Mouse (Mus musculus) gastrocnemius, postnatal 4 days (tissue): ENCODE results near the gene Znhit6. TPM values are rescaled to one million over a fixed set of nuclear protein-coding genes. Genes with fewer than 3 reads are reported as not detected.

Source experiments
- DNase-seq, 2 experiments: peaks; one replicate each; pipeline ENCODE4 v3.0.0; 2021 to 2022; ENCODE audit warnings: low spot score in 2 of 2, mixed read lengths in 2 of 2
- long read RNA-seq, 2 experiments: library from polyadenylated mRNA; stranded (forward); transcript quantifications; one replicate each; pipeline ENCODE4 v2.0.0; 2021
- total RNA-seq, 2 experiments: library from RNA; stranded (reverse); gene quantifications; 2 replicates each; pipeline ENCODE4 v1.2.3; 2021

Znhit6 gene
- 10 to 100 TPM; 18.3 to 19.2 TPM for total RNA-seq
- long read RNA-seq, experiment 1, transcript Znhit6-206 (11 exons, 1,127 nt): minor isoform, 5 of 26 reads
- long read RNA-seq, experiment 1, transcript Znhit6-201 (10 exons, 2,339 nt): major isoform, 9 of 26 reads
- long read RNA-seq, experiment 1, partial matches to known transcripts: 9 of 26 reads
- long read RNA-seq, experiment 1, other reads (novel, unspliced or antisense): 3 of 26 reads
- long read RNA-seq, experiment 2, partial matches to known transcripts: 2 of 12 reads
- long read RNA-seq, experiment 2, other reads (novel, unspliced or antisense): 2 of 12 reads

DNA sequence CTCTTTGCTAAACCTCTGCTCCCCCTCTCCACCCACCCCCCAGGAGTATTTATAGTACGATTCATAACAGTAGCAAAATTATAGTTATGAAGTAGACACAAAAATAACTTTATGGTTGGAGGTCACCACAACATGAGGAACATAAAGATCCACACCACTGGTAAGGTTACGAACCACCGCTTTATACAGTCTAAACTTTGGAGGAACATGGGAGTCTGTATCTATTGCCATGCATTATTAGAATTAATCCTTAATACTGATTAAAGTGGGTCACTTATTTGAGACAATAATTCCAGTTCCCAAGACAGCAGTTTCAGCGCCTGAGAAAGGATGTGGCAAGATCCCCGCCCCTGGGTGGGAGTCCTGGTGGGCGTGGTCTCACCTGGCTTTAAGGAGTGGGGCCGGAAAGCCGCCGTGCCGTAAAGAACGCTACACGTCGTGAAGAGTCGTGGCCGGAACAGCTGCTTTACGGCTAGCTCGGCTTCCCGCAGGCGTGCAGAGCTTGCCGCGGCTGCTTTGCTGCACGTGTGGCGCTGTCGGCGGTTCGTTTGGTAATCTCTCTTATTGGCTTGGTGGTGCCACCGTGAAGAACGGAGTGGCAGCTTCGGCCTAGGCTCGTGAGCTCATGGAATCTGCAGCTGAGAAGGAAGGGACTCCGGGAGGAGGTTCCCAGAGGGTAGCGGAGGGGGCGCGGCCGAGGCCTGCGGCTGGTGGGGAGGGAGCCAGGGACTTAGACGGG lies at the start of gene Znhit6:
TSS of gene Znhit6 (plus strand) at position 463 of the 739 bp plus-strand sequence.
- peak; percentile 77 to 89 for DNase-seq

DNA sequence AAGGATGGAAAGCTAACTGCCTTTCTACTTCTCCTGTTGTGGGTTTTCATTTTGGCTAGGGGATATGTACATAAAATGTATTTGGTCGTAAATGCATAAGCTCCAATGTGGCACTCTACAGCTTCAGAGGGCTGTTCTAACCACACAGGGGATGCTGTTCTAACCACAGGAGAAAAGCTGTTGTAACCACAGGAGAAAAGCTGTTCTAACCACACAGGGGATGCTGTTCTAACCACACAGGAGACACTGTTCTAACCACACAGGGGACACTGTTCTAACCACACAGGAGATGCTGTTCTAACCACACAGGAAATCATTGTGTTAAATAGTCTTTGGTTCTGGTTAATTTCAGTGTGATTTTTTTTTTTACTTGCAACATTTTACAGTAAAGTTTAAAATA lies 38.1 kb upstream of the Znhit6 start:
- no peak for DNase-seq

DNA sequence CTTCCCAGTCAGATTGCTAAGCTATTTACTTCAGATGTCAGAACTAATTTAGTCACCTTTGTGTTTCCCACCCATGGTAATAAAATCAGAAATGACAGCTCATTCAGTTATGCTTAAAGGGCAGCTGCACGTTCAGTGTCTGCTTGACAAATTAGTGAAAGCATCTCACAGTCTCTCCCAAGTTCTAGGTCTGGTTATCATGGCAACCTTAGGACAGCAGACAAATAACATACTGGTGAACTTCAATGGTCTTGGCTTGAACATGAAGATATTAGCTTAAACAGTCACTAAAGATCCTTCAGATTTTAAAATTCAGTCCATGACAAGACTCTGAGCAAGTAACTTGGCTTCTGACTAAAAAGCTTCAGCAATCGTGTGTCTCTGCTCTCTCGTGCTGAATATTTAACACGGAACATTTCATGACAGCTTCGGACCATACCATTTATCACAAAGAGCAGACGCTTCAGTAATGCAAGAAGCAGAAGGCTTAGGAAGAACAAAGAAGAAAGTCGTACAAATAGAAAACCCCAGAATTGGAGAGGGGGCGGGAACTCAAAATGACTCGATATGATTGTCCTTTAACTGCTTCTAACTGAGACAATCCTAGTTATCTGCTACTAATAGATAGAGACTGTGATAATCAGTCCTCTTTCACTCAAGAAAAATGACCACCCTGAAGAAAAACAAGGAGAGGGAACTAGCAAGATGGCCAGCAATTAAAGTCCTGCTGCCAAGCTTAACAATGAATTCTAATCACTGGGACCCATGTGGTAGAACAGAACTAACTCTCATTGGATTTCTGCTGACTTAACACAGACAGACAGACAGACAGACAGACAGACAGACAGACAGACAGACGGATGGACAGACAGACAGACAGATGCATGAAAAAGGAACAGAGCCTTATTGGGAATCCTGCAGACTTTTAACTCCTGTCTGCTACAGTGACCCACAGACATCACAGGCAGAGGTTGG lies 27.3 kb upstream of the Znhit6 start:
- DNase-seq: no peak

DNA sequence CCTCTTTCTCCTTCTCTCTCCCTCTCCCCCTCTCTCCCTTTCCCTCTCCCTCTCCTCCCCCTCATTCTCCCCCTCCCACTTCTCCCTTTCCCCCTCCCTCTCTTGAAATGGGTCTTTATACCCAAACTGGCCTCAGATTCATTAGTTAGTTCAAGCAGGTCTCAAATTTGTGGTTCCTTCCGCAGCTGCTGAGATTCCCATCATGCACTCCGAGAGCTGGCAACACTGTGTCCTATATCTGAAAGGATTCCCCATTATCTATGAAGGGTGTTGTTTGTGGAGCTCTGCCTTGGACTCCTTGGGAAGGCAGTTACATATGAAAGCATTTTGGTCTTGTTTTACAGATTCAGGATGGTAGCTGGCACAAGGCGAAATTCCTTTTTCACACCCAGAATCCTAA lies 25.8 kb upstream of the Znhit6 start:
- no peak for DNase-seq

DNA sequence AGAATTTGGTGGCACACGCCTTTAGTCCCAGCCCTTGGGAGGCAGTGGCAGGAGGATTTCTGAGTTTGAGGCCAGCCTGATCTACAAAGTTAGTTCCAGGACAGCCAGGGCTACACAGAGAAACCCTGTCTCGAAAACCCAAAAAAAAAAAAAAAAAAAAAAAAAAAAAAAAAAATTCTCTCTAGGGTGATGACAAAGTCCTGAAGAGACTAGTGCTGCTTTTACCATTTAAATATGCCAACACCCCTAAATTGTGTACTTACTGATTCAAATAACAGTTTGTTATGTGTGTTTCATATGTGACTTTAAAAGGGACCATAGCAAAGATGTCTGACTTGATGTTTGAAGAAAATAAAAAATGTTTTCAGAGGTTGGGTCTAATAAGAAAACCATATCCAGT lies 21.6 kb upstream of the Znhit6 start:
- no peak for DNase-seq

DNA sequence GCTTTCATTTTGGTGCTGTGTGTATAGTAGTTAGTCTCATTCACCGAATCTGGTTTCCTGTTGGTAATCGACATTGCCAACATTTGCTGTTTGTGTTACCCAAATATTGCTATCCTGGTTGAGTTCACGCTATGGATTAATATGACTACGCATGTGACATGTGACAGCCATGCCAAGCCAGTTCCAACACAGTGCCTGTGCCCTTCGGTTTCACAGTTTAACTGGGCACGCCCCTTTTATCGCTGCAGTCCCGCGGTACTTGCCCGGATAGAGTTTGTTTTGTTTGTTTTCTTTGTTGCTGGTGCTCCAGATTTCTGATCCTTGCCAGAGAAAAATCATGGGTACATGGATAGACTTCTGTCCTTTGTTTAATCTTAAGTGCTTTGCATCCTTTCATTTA lies 19.8 kb upstream of the Znhit6 start:
- no peak for DNase-seq

DNA sequence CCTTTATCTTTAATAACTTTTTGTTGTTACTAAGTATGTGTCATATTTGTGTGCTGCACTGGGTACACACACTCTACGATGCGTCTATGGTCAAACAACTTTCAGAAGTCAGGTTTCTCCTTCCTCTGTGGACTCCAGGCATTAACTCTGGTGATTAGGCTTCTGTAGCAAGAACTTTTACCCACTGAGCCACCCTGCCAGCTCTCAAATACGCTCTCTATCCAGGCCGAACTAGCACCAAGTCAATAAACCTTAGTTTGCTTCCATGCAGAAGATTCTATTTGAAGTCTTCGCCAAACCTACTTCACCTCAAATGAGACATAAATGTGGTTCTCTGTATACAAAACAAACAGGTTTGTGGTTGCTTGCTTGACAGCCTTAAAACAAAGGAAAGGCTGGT lies 16.3 kb upstream of the Znhit6 start:
- no peak for DNase-seq

DNA sequence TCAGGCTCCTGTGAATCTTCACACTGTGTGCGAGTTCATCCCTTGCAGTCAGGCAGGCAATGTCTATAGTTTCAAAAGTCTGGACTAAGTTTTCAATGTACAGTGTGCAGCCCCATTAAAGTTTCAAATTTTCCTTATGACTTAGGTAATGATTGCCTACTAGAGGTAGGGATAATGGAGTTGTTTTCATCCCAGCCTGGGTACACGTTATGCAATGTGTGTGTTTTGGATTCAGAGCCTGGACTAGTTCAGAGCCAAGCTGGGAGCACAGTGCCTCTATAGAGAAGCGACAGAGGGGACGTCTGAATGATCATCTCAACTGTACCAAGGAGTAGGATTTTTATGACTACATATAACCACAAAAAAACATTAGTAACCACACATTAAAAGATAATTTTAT lies 15.9 kb upstream of the Znhit6 start:
- no peak for DNase-seq

DNA sequence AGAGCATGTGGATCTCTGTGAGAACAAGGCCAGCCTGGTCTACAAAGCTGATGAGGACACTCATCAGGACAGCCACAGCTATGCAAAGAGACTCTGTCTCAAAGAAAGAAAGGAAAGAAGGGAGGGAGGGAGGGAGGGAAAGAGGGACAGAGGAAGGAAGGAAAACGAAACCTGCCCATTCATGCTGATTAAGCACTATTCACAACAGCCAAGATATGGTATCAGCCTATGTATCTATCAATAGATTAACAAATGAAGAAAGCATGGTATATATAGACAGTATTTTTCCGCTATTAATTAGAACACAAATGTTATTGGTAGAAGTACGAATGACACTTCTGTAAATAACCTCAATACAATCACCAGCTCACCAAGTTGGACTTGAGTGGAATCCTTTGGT lies 1.5 kb upstream of the Znhit6 start:
- DNase-seq: no peak

DNA sequence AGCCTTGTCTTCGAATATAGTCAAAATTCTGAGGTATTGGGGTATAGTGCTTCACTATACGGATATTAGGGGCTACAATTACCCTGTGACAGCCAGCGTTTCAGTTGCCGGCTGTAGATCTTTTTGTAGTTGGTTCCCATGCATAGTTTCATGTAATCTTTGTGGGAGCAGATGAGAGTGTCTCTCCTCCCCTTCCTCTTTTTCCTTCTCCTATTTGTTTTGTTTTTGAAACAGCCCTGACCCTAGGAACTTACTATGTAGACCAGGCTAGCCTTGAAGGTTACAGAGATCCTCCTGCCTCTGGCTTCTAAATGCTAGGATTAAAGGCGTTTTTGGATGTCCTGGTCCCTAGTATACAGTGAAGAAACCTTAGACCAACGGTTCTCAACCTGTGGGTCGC lies 665 bp upstream of the Znhit6 start:
- no peak for DNase-seq

DNA sequence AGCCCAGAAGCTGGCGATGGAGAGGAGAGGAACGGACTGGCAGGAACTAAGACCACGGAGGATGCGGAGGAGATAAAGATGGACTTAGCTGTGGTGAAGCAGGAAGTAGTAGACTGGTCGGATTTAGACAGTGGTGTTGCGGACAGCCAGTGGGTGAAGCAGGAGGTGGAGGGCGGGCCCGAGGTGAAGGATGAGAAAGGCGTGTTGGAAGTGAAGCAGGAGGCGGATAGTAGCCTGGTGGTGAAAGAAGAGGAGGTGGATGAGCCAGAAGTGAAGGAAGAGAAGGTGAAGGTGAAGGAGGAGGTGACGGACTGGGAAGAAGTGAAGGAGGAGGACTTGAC lies 447 bp downstream of the Znhit6 start:
- DNase-seq: no peak

DNA sequence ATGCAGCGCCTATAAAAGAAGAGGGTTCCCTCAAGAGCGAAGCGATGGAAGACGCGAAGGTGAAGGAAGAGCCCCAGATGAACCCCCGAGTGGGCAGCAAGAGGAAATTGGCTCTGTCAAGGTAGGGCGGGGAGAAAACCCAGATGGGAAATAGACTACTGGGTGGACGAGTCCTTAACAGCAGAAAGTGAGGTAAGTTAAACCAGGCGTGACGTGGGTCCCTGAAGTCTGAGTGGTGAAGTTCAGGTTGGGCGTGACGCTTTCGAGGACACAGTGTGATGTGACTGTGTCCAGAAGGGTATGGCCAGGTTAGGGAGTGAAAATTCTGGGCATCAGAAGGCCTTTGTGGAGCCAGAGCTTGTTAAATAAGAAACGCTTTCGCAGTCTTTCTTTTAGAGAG lies 871 bp downstream of the Znhit6 start:
- DNase-seq: no peak

DNA sequence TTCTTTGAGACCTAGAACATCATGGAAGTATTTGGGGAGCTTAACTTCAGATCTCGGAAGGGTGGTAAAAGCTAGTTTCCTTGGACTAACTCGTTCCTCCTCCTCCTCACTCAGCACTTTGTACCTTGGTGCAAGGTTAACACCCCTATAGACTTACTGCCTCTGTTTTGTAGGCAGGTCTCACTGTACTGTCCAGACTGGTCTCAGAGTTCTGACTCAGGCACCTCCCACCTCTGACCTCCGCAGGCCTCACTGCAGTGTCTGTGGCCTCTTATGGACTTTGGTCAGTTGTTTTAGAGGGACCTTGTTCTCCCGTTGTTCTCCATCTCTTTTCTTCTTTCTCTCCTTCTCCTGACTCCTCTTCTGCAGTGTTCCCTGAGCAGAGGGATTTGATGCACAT lies 7.0 kb downstream of the Znhit6 start:
- DNase-seq: no peak

DNA sequence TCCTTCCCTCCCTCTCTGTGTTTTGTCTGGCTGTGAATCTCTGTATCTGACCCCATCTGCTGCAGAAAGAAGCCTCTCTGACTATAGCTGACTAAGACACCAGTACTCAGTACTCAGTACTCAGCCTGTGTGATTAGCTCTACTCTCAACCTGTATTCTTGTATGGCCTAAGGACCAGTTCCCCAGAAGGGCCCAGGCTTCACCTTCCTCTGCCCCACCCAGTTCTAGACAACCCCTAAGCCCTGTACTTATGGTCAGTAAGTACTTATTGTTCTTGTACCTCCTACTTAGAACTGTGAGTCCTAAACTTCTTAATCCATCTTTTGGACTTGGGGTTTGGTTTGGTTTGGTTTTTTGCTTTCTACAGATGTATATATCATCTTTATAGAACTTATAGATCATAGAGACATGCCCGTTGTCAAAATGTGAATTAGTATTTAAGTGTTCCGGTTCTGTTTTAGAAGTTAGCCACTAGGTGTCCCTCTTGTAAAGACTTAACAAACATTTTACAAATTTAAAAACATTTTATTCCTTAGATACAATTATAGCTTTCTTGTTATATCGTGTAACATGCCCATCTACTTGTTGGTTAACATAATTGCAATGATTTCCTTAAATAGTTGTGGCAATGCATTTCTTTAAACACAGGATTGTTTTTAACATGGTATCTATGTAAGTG lies 7.7 kb downstream of the Znhit6 start:
- DNase-seq: no peak

DNA sequence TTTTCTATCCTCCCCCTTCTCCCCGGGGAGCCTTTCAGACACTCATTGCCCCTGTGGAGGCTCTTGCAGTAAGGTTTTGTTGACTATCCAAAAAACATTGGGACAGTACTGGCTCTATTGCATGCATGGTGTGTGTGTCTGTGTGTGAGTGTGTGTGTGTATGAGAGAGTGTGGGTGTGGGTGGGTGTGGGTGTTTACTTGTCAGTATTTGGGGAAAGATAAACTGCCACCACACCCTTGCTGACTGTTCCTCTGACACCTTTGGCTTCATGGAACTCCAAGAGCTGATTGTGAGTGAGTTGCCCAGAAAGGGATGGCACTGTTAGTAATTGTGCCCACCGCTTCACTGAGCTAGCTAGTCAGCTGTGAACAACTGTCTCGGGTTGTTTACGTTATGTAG lies 14.6 kb downstream of the Znhit6 start:
- no peak for DNase-seq

DNA sequence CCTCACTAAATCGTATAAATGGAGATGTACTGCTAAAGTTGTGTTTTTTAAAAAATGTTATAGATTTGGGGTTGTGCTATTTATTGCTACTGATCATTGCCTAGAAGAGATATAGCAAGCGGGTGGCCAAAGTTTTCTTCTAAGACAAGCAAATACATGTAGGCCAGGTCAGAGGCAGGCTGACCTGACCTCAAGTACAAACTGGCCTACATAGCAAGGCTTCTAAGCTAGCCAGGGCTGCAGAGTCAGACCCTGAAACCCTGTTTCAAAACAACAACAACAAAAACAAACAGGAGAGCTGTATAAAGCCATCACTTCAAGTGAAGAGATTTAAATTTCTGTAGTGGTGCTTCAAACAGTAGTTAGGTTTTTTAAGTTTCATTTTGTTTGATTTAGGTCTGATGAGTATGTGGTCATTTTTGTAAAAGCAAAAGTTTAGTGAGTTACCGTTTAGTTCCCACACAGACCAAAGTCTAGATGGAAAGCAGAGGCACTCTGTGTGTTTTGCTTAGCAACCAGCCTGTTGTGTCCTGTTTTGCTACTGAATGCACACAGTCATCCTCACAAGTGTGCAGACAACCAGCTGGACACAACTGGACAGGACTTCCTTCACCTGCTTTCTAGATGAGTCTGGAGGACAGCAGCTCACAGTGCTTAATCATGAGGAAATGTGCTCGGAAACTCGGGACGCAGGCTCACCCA lies 16.0 kb downstream of the Znhit6 start:
- DNase-seq: no peak

DNA sequence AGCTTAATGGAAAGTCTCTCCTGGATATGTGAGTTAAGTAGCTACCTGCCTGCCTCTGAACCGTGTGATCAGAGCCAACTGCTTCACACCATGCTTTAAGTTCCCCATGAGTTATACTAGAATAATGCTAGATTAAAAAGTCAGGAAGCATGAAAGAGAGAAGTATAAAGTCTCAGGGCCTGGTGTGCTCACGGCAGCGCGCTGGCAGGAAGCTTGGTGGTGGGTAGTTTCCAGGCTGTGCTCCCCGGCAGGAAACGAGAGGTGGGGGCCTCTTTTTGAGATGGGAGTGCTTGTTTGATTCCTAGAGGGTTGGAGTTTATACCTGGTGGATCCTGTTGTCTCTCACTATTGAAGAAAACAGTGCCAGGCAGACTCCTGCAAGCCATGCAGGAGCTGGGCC lies 19.3 kb downstream of the Znhit6 start:
- DNase-seq: no peak

DNA sequence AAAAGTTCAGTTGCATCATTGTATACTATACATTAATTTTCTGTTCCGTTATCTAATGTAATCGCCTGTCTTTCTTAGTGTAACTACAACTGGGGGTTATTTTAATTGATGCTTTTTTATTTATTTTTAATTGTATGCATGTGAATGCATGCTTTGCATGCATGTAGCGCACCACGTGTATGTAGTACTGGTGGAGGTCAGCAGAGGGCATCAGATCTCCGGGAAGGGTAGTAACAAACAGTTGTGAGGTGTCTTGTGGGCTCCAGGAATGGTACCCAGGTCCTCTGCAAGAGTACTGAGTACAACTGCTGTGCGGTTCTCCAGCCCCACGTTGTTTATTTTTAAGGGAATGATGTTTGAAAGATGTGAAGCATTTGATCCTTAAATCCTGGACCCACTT lies 23.1 kb downstream of the Znhit6 start:
- DNase-seq: no peak

DNA sequence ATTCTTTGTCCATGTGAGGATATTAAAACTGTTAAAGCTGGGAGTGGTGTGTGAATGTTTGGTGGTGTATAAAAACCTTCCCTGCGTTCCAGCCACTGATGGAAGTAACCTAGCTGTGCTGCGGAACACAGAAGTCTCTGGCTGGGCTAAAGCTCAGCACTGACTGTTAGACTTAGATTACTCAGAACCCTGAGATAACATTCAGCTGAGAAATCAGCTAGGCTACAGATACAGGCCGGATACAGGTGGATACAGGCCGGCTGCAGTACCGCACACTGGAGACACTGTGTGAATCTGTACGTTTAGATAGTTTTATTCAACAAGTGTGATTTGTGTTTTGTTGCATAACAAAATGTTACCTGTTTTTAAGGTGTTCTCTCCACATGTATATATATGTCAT lies 24.8 kb downstream of the Znhit6 start:
- DNase-seq: no peak

DNA sequence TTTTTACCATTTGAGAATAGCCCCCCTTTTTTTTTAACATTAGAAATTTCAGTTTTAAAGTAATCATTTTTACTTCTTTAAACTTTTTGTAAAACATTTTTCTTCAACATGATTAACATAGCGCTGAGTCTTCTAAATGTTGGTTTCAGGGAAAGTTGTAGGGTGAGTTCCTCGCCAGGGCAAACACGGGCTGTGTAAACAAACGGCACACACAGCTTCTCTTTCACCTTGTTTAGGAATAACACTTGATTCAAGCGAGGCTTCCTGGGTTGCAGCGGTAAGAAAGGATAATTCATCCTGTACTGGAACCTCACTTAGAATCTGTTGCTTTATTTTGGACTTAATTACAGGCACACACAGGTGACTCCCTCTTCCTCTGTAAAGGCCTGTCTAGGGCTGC lies 25.3 kb downstream of the Znhit6 start:
- no peak for DNase-seq
